Mouse (Mus musculus): ENCODE data around the gene Rnf208.

- no peak for TF ChIP-seq POLR2A (IDR thresholded peaks at IDR 0.05; ENCODE audit: control insufficient read depth, low read depth, low read length)
- no peak for TF ChIP-seq CTCF (IDR thresholded peaks at IDR 0.05; ENCODE audit: control insufficient read depth, insufficient read depth, insufficient replicate concordance, low read depth, low read length)
Observed at GRCm38 (mm10) chr2:25236614-25237013, 5.4 kb upstream of the Rnf208 start, which contains the start of gene Rnf224.

Data from testis, adult 2 months (tissue).